Mouse (Mus musculus) G1E (cell line): ENCODE measurements at regions not wholly inside any gene's neighbourhood (a gene's known extent, or its start where the extent isn't known, plus 50 kb on each side); places are given as distances from the start of the nearest gene placed in this dataset.
"Not testable (repeated sequence)": the region's sequence is repeated elsewhere in the genome, so short reads cannot be mapped to it uniquely, and the experiment has no call there.

ENCODE experiments used
- ATAC-seq: 2 replicates; pipeline ENCODE4 v1.8.0; 2016; ENCODE audit warnings: mild to moderate bottlenecking; ENCODE audit not compliant: insufficient number of reproducible peaks, poor library complexity, low FRiP score, severe bottlenecking; ENCODE audit errors: extremely low read depth
- DNase-seq: peaks from one replicate; pipeline ENCODE4 v3.0.0; 2012; ENCODE audit warnings: low spot score
- H3K27me3 ChIP-seq: 2 replicates; pipeline ENCODE4 v1.6.1; 2012; ENCODE audit warnings: mild to moderate bottlenecking, low read length, inconsistent platforms; ENCODE audit not compliant: insufficient read depth
- H3K36me3 ChIP-seq: replicated peaks from 2 replicates; pipeline ENCODE3; 2012; ENCODE audit warnings: mild to moderate bottlenecking, inconsistent platforms
- H3K4me1 ChIP-seq: 2 replicates; pipeline ENCODE4 v1.6.1; 2012; ENCODE audit warnings: low read depth, low read length, inconsistent platforms, mixed read lengths; ENCODE audit not compliant: insufficient read depth
- H3K4me3 ChIP-seq: 2 replicates; pipeline ENCODE4 v1.5.1; 2012; ENCODE audit warnings: low read depth, mild to moderate bottlenecking, inconsistent platforms, low read length, moderate library complexity, mixed read lengths
- H3K9me3 ChIP-seq: replicated peaks from 2 replicates; pipeline ENCODE4 v1.6.1; 2012; ENCODE audit warnings: inconsistent platforms
- CTCF ChIP-seq: IDR thresholded peaks from 2 replicates; pipeline ENCODE4 v1.5.1; 2012; ENCODE audit warnings: low read depth, low read length, inconsistent platforms, mixed read lengths
- GATA1 ChIP-seq: IDR thresholded peaks from 2 replicates; pipeline ENCODE4 v1.6.1; 2012; ENCODE audit warnings: borderline replicate concordance, low read length, inconsistent platforms, mixed read lengths
- GATA2 ChIP-seq: IDR thresholded peaks from 2 replicates; pipeline ENCODE4 v1.6.1; 2012; ENCODE audit warnings: low read depth, low read length, inconsistent platforms, borderline replicate concordance
- POLR2AphosphoS5 ChIP-seq: IDR thresholded peaks from 2 replicates; pipeline ENCODE4 v1.6.1; 2012; ENCODE audit warnings: low read depth, low read length, inconsistent platforms; ENCODE audit not compliant: insufficient replicate concordance
- TAL1 ChIP-seq: conservative IDR thresholded peaks from 2 replicates; pipeline ENCODE4 v1.6.1; 2012; ENCODE audit warnings: low read depth, low read length, inconsistent platforms, mixed read lengths

DNA sequence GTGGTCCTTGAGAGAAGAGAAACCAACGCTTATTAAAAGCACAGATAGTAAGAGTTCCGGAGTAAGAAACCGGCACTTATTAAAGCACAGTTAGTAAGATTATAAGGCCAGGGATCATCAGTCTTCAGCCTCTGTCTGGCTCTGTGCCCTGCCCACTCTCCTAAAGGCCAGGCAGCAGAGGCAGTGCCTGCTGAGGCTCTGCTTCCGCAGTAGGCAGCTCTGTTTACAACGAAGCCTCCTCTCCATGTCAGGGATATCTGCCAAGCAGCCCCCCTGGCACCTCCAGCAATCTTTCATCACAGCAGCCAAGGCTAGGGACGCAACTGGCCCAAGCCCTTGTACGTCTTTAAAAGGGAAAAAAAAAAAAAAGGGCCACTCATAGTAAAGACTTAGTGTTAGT, 329.9 kb downstream of the Lrig3 start:
- Histone ChIP-seq H3K27me3 (no peaks in the 10 kb centered on the region), H3K9me3 (peaks cover 44% of the 10 kb centered on the region), H3K4me3 (no peak overlapping the region), H3K4me1 (no peaks in the 10 kb centered on the region), H3K36me3 (no peaks in the 10 kb centered on the region)
- ATAC-seq (no peak), DNase-seq (no peak)
- TF ChIP-seq GATA1 (no peak), TAL1 (no peak), CTCF (no peak), POLR2AphosphoS5 (no peak), GATA2 (no peak)

DNA sequence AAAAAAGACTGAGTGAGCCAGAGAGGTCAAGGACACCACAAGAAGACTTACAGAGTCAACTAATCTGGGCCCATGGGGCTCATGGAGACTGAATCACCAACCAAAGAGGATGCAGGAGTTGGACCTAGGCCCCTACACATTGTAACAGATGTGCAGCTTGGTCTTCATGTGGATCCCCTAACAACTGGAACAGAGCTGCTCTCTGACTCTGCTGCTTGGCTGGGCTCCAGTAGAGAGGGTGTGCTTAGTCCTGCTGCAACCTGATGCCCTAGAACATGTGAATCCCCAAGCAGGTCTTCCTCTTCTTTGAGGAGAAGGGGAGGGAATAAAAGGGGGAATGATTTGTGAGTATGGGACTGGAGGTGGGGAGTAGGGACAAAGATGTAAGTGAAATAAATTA, 325.8 kb downstream of the Lrig3 start:
- TF ChIP-seq POLR2AphosphoS5, result no peak
- TF ChIP-seq GATA2, result no peak
- TF ChIP-seq GATA1, result no peak
- no peak for TF ChIP-seq TAL1
- TF ChIP-seq CTCF, result no peak
- H3K9me3 ChIP-seq, result peaks cover 23% of the 10 kb centered on the region
- ATAC-seq, result no peak

DNA sequence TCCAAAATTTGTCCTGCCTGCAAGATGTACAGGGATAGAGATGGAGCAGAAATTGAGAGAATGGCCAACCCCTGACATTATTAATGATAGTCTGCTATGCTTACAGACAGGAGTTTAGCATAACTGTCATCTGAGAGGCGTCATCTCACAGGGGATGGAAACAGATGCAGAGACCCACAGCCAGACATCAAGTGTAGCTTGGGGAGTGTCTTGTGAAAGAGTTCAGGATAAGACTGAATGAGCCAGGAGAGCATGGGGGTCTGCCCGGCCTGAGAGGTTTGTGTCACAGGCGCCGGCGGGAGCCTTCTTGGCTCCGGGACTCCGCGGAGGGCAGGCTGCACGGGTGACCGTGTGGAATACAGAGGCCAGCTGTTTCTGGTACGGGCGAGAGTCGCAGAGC, 319.1 kb downstream of the Lrig3 start:
- not testable (repeated sequence) for H3K36me3 ChIP-seq, DNase-seq, H3K4me1 ChIP-seq, ATAC-seq, H3K27me3 ChIP-seq, H3K4me3 ChIP-seq
- H3K9me3 ChIP-seq, result peaks cover 23% of the 10 kb centered on the region

More for the DNA sequence above, 325.8 kb downstream of the Lrig3 start:
- Histone ChIP-seq H3K4me1 (no peaks in the 10 kb centered on the region), H3K27me3 (no peaks in the 10 kb centered on the region), H3K4me3 (no peak overlapping the region), H3K36me3 (no peaks in the 10 kb centered on the region)
- no peak for DNase-seq

DNA sequence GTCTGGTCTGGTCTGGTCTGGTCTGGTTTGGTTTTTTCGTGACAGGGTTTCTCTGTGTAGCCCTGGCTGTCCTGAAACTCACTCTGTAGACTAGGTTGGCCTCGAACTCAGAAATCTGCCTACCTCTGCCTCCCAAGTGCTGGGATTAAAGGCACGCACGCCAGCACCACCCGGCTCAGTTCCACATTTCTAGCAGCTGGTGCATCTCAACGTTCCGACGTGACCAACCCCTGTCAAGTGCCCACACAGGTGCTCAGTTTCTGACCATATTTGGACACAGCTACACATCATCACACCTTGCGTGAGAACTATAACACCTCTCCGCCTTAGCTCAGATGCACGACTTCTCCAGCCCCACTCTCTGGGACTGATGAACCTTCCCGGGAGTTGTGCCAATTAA, 304.4 kb downstream of the Lrig3 start:
- ATAC-seq (no peak), DNase-seq (no peak)
- TF ChIP-seq POLR2AphosphoS5, result no peak
- TF ChIP-seq GATA1, result no peak
- TF ChIP-seq GATA2, result no peak
- no peak for TF ChIP-seq CTCF
- no peak for TF ChIP-seq TAL1
- H3K27me3 ChIP-seq, result no peaks in the 10 kb centered on the region
- H3K36me3 ChIP-seq, result no peaks in the 10 kb centered on the region
- no peak overlapping the region for H3K4me3 ChIP-seq
- H3K4me1 ChIP-seq, result no peaks in the 10 kb centered on the region
- H3K9me3 ChIP-seq, result peaks cover 47% of the 10 kb centered on the region

DNA sequence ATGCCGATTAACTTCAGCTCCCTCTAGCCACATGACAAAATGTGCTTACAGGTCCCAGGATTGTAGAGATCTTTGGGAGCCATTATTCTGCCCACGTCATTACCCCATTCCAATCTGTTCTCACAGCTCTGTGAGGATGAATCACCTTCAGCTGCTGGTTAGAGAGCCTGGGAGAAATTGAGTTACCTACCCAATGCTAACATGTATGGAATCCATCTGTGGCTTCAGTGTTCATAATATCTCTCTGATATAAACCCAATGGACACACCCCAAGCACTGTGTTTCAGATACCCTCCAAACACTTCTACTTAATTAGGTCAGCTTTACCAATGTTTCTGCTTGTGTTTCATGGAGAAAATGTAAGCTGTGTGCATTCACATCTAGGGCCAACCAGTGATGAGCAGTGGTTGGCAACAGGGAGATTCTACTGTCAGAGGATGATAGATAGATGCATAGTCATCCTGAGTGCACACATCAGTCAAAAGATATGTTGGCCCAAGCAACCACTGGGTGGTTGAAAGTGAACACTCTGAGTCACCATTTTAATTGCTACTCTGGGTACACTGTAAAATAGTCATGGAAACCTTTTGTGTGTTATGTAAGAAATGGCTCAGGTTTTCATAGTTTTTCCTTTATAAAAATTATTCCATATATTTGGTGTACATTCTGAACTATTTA, 301.5 kb downstream of the Lrig3 start:
- Histone ChIP-seq H3K36me3 (no peaks in the 10 kb centered on the region), H3K4me1 (no peaks in the 10 kb centered on the region), H3K9me3 (peaks cover 27% of the 10 kb centered on the region), H3K27me3 (no peaks in the 10 kb centered on the region), H3K4me3 (no peak overlapping the region)
- TF ChIP-seq GATA2, result no peak
- TF ChIP-seq POLR2AphosphoS5, result no peak
- no peak for TF ChIP-seq TAL1
- DNase-seq (no peak), ATAC-seq (no peak)

DNA sequence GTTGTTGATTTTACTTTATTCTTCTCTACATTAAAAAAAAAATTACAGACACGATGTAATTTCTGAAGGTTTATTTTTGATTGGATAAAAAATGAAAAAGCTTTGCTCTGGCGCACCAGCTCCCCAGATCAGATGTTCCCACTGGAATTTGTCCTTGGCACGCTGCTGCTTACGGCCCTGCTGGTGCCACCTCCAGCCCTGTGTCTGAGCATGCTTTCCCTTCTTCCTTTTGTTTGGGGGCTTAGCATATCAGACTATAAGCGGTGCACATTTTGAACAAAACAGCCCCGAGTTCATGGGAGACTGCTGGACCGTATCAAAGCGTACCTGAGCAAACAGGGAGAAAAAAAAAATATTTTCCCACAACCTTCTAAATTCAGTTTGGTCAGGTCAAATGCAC, 291.2 kb downstream of the Lrig3 start:
- TF ChIP-seq TAL1 (no peak), POLR2AphosphoS5 (no peak), CTCF (no peak), GATA1 (no peak), GATA2 (no peak)
- Histone ChIP-seq H3K4me1 (no peaks in the 10 kb centered on the region), H3K4me3 (no peak overlapping the region), H3K36me3 (no peaks in the 10 kb centered on the region), H3K27me3 (no peaks in the 10 kb centered on the region), H3K9me3 (peaks cover 52% of the 10 kb centered on the region)
- no peak for DNase-seq
- ATAC-seq, result no peak

DNA sequence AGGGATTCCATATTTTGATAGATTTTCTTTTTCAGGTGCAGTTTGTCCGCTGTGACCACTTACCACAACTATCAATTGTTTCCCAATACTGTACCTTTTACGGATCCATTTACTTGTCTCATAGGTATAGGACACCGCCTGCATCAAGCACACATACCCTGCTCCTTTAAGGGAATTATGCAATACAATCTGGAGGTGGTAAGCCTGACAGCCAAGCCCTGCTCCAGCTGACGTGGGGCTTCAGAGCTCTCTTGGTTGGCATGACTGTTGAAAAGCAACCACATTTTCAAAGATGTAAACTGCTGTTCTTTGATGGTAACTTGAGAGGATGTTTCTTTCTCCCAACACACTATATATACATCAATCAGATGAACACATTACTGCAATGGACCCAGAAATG, 288.2 kb downstream of the Lrig3 start:
- H3K9me3 ChIP-seq, result peaks cover 41% of the 10 kb centered on the region
- DNase-seq (no peak), ATAC-seq (no peak)
- no peaks in the 10 kb centered on the region for H3K4me1 ChIP-seq
- TF ChIP-seq POLR2AphosphoS5, result no peak
- no peak overlapping the region for H3K4me3 ChIP-seq
- H3K27me3 ChIP-seq, result no peaks in the 10 kb centered on the region
- no peaks in the 10 kb centered on the region for H3K36me3 ChIP-seq
